In genomic region chr9:83834748-83835313, GRCm38 (mm10) we compare ENCODE assay signal across 7 mouse cellular contexts. TPM values are rescaled to one million over a fixed set of nuclear protein-coding genes. Genes with fewer than 3 reads are reported as not detected.
DNase-seq lines count a peak whose midpoint lies in the region; ATAC-seq and TF ChIP-seq lines count a peak whose summit lies in the region.

No protein-coding gene starts in this region.

- H3K36me3 ChIP-seq in lung, postnatal 0 days (ENCODE audit: insufficient read depth, low read length), result no peaks in the 10 kb centered on the region
- H3K36me3 ChIP-seq in forebrain, embryonic 10.5 days (replicated peaks), result peaks cover 16% of the 10 kb centered on the region
- H3K36me3 ChIP-seq in limb, embryonic 15.5 days, result no peaks in the 10 kb centered on the region
- no peaks in the 10 kb centered on the region for H3K36me3 ChIP-seq in stomach, embryonic 16.5 days (ENCODE audit: control insufficient read depth, insufficient read depth, low read length)

- DNase-seq in lung, postnatal 0 days (ENCODE audit: low spot score), result peak; percentile 11
- DNase-seq in lung, adult 18-20 months, result no peak
- DNase-seq in forebrain, embryonic 10.5 days (ENCODE audit: extremely low spot score, low spot score), result no peak
- no peak for DNase-seq in spleen, postnatal 36 days (ENCODE audit: low spot score in 2 of 2)
- DNase-seq in left cerebral cortex, adult 8-10 months (ENCODE audit: low spot score in 2 of 2), result no peak

- H3K4me1 ChIP-seq in lung, postnatal 0 days (ENCODE audit: insufficient read depth, low read depth, low read length), result 0 out of 2 replicates have a peak, but pooled peaks cover 7% of the 10 kb centered on the region
- H3K4me1 ChIP-seq in forebrain, embryonic 10.5 days, result peaks cover 26% of the 10 kb centered on the region
- peaks cover 8% of the 10 kb centered on the region for H3K4me1 ChIP-seq in limb, embryonic 15.5 days
- peaks cover 3% of the 10 kb centered on the region; the same call in 1 of the 2 replicates for H3K4me1 ChIP-seq in stomach, embryonic 16.5 days (ENCODE audit: control insufficient read depth, insufficient read depth, low read length)

- H3K27me3 ChIP-seq in lung, postnatal 0 days (replicated peaks; ENCODE audit: insufficient read depth, low read length), result no peaks in the 10 kb centered on the region
- no peaks in the 10 kb centered on the region for H3K27me3 ChIP-seq in forebrain, embryonic 10.5 days (ENCODE audit: poor library complexity, severe bottlenecking)
- no peaks in the 10 kb centered on the region for H3K27me3 ChIP-seq in limb, embryonic 15.5 days
- no peaks in the 10 kb centered on the region for H3K27me3 ChIP-seq in stomach, embryonic 16.5 days (ENCODE audit: control insufficient read depth, insufficient read depth, low read length)

- peak; percentile 55 for ATAC-seq in lung, postnatal 0 days
- ATAC-seq in limb, embryonic 15.5 days (ENCODE audit: insufficient number of reproducible peaks, low FRiP score, low TSS enrichment, low read depth), result peak; percentile 59
- peak; percentile 77 for ATAC-seq in stomach, embryonic 16.5 days (ENCODE audit: insufficient read depth, low FRiP score)

- no peak for TF ChIP-seq CTCF in lung, postnatal 0 days (IDR thresholded peaks at IDR 0.05)

- H3K9me3 ChIP-seq in lung, postnatal 0 days (ENCODE audit: low read length), result no peaks in the 10 kb centered on the region
- no peaks in the 10 kb centered on the region for H3K9me3 ChIP-seq in forebrain, embryonic 10.5 days
- H3K9me3 ChIP-seq in limb, embryonic 15.5 days, result no peaks in the 10 kb centered on the region
- no peaks in the 10 kb centered on the region for H3K9me3 ChIP-seq in stomach, embryonic 16.5 days (replicated peaks; ENCODE audit: control insufficient read depth, low read length)

- TF ChIP-seq EP300 in lung, postnatal 0 days (IDR thresholded peaks at IDR 0.05), result no peak

- peak overlapping the region; percentile 91 for H3K4me2 ChIP-seq in lung, postnatal 0 days (replicated peaks; ENCODE audit: low read depth, low read length)
- H3K4me2 ChIP-seq in limb, embryonic 15.5 days, result peak overlapping the region; percentile 86
- H3K4me2 ChIP-seq in stomach, embryonic 16.5 days (ENCODE audit: low read depth, low read length), result peak overlapping the region; percentile 71

- under 1% methylated on average over 25 of the region's 27 CpGs for WGBS in lung, postnatal 0 days
- WGBS in forebrain, embryonic 10.5 days, result 2% methylated on average over 27 of the region's 27 CpGs
- WGBS in limb, embryonic 15.5 days, result 3% methylated on average over 27 of the region's 27 CpGs
- WGBS in stomach, embryonic 16.5 days, result under 1% methylated on average over 27 of the region's 27 CpGs

- peak overlapping the region; percentile 48; the same call in 1 of the 2 replicates for H3K9ac ChIP-seq in lung, postnatal 0 days (replicated peaks; ENCODE audit: low read depth)
- peak overlapping the region; percentile 58 for H3K9ac ChIP-seq in limb, embryonic 15.5 days
- peak overlapping the region; percentile 83 for H3K9ac ChIP-seq in stomach, embryonic 16.5 days (ENCODE audit: low read length)

- H3K4me3 ChIP-seq in lung, postnatal 0 days (ENCODE audit: low read depth, low read length), result peak overlapping the region; percentile 70
- H3K4me3 ChIP-seq in forebrain, embryonic 10.5 days, result peak overlapping the region; percentile 96
- H3K4me3 ChIP-seq in limb, embryonic 15.5 days, result peak overlapping the region; percentile 89
- peak overlapping the region; percentile 94 for H3K4me3 ChIP-seq in stomach, embryonic 16.5 days (replicated peaks; ENCODE audit: low read length)

- no peak overlapping the region for H3K27ac ChIP-seq in lung, postnatal 0 days (ENCODE audit: low read length)
- peak overlapping the region; percentile 95 for H3K27ac ChIP-seq in forebrain, embryonic 10.5 days
- peak overlapping the region; percentile 7; the same call in 1 of the 2 replicates for H3K27ac ChIP-seq in limb, embryonic 15.5 days
- peak overlapping the region; percentile 33; the same call in 1 of the 2 replicates for H3K27ac ChIP-seq in stomach, embryonic 16.5 days (ENCODE audit: low read length)

RNA-seq across cellular contexts. Expression of gene Ttk, which starts 0.3 kb away (rescaled TPM):
- polyA plus RNA-seq in lung, postnatal 0 days (2015; fragmentation: Nextera tagmentation; extraction: Ambion mirVana), result 1.4 and 1.8 TPM in 2 replicates
- 53.6 and 56.2 TPM in 2 replicates for polyA plus RNA-seq in forebrain, embryonic 10.5 days (2016; fragmentation: Nextera tagmentation; extraction: Ambion mirVana)
- 26.1 and 26.3 TPM in 2 replicates for polyA plus RNA-seq in limb, embryonic 15.5 days (2015; fragmentation: Nextera tagmentation; extraction: Ambion mirVana)
- polyA plus RNA-seq in stomach, embryonic 16.5 days (2015; fragmentation: Nextera tagmentation; extraction: Ambion mirVana), result 24.3 and 26.2 TPM in 2 replicates
- total RNA-seq in left cerebral cortex, adult 8-10 months (2022), result under 1 TPM; 0.36 to 0.53 (median 0.43) TPM

RNA-seq across cellular contexts. Expression of gene Elovl4, which starts 28.8 kb away (rescaled TPM):
- 0.62 and 0.68 TPM in 2 replicates for polyA plus RNA-seq in lung, postnatal 0 days (2015; fragmentation: Nextera tagmentation; extraction: Ambion mirVana)
- polyA plus RNA-seq in forebrain, embryonic 10.5 days (2016; fragmentation: Nextera tagmentation; extraction: Ambion mirVana), result 30.4 and 32.5 TPM in 2 replicates
- 153 and 168 TPM in 2 replicates for polyA plus RNA-seq in limb, embryonic 15.5 days (2015; fragmentation: Nextera tagmentation; extraction: Ambion mirVana)
- 21.6 and 34.3 TPM in 2 replicates for polyA plus RNA-seq in stomach, embryonic 16.5 days (2015; fragmentation: Nextera tagmentation; extraction: Ambion mirVana)
- 10 to 100 TPM; 51.2 to 59.8 (median 52.9) TPM for total RNA-seq in left cerebral cortex, adult 8-10 months (2022)

Comparison
In these comparisons a context has a peak if more than half of its experiments do, and no peak if none do; other contexts are left out.
1. RNA of gene Elovl4, which starts 28.8 kb away (polyA plus RNA-seq): 153 to 168 TPM in limb, embryonic 15.5 days, 30.4 to 32.5 TPM in forebrain, embryonic 10.5 days and 21.6 to 34.3 TPM in stomach, embryonic 16.5 days; 0.62 to 0.68 TPM in lung, postnatal 0 days; every median in the first group is over 10 times any median in the second.
2. Peak in every context shown above with its lines, with median percentiles within 50 percentile points of each other: ATAC-seq, H3K4me2 ChIP-seq, H3K4me3 ChIP-seq and H3K9ac ChIP-seq.